Mouse (Mus musculus): Measurements from ENCODE around the gene Hist2h2aa2. TPM values are rescaled to one million over a fixed set of nuclear protein-coding genes. Genes with fewer than 3 reads are reported as not detected.
A peak's percentile ranks its signal among the peaks of the same experiment; 100 is the strongest.
"Not testable (repeated sequence)": the region's sequence is repeated elsewhere in the genome, so short reads cannot be mapped to it uniquely, and the experiment has no call there.

Hist2h2aa2 gene
- polyA plus RNA-seq, 1 experiment from 2014 or later = 86.4 TPM

DNA sequence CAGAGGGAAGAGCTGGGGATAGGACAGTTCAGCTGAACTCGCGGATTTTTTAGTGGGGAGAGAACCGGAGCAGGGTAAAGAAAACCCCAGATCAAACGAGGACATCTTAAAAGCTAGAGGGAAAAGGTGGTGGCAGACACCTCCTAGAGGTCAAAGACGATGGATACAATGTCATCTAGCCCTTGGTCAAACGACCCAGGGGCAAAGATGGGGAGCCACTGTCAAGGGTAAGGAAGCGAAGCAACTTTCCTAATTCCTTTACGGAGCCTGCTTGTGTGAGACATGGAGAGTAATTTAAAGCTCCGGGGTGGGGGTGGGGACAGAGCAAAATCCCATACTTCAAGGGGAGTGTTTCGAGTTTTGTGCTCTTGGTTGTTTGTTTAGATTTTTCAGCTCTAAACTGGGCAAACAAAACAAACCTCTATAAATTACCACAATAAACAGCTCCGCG is 20.9 kb downstream of the Hist2h2aa2 start:
- no peaks in the 10 kb centered on the region for H3K9me3 ChIP-seq (replicated peaks)
- no peaks in the 10 kb centered on the region for H3K27me3 ChIP-seq
- H3K36me3 ChIP-seq = no peaks in the 10 kb centered on the region
- H3K4me2 ChIP-seq = peak overlapping the region; percentile 92
- peak overlapping the region; percentile 95 for H3K9ac ChIP-seq
- peak overlapping the region; percentile 100 for H3K27ac ChIP-seq
- H3K4me3 ChIP-seq (replicated peaks) = peak overlapping the region; percentile 72
- ATAC-seq (ENCODE audit: low read depth) (no peak), DNase-seq (peak; percentile 27)
- under 1% methylated on average over 12 of the region's 12 CpGs for WGBS (ENCODE audit: insufficient replicate concordance)
- H3K4me1 ChIP-seq (replicated peaks) = peaks cover 53% of the 10 kb centered on the region

DNA sequence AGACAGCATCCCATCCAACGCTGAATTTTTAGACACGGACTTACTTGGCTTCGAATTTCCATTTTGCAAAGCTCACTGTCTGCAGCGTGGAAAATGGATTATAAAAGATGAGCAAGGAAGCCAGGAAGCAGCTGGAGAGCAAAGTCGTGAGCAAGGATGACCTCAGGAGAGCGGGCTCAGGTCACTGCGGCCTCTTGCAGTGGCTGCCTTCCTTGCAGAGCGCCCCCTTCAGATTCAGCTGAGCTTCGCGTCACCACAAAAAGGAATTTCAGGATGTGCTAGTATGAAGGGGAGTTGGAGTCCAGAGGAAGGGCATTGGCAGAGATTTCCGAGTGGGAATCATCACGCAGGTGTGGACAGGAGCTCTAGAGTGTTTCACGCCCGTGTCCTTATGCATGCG is 30.8 kb downstream of the Hist2h2aa2 start:
- no peak for DNase-seq
- WGBS (ENCODE audit: insufficient replicate concordance) = 27% methylated on average over 15 of the region's 15 CpGs
- no peak for ATAC-seq (ENCODE audit: low read depth)

DNA sequence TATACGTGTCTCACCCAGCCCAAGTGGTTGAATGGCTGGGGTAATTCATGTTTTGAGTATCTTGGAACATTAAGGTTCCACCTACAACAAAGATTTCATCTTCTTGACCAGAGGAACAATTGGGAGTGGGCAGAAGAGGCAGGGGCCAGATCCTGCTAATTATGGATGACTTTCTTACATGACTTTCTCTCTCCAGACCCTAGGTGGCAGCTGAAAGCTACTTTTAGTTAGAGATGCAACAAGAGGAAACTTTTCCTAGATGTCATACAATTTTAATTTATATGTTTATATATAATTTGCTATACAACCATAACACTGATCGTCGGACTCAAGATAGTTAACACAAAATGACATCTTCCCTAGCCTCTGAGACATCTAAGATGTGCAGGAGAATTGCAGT is 32.3 kb downstream of the Hist2h2aa2 start:
- ATAC-seq (ENCODE audit: low read depth) = no peak
- 0 out of 2 replicates have a peak, but pooled peaks cover 2% of the 10 kb centered on the region for H3K27me3 ChIP-seq
- no peak overlapping the region for H3K4me3 ChIP-seq (replicated peaks)
- no peak overlapping the region for H3K27ac ChIP-seq
- no peaks in the 10 kb centered on the region for H3K36me3 ChIP-seq
- 69% methylated on average over 3 of the region's 3 CpGs for whole genome bisulfite sequencing (ENCODE audit: insufficient replicate concordance)
- no peaks in the 10 kb centered on the region for H3K9me3 ChIP-seq (replicated peaks)
- no peak for DNase-seq
- no peak overlapping the region for H3K9ac ChIP-seq
- H3K4me1 ChIP-seq (replicated peaks) = 0 out of 2 replicates have a peak, but pooled peaks cover 6% of the 10 kb centered on the region
- H3K4me2 ChIP-seq = no peak overlapping the region

More for the DNA sequence above, 30.8 kb downstream of the Hist2h2aa2 start:
- Histone ChIP-seq H3K4me2 (no peak overlapping the region), H3K4me1 (replicated peaks) (peaks cover 6% of the 10 kb centered on the region; the same call in 1 of the 2 replicates), H3K27me3 (0 out of 2 replicates have a peak, but pooled peaks cover 4% of the 10 kb centered on the region), H3K27ac (no peak overlapping the region), H3K36me3 (no peaks in the 10 kb centered on the region), H3K9me3 (replicated peaks) (no peaks in the 10 kb centered on the region), H3K4me3 (replicated peaks) (no peak overlapping the region), H3K9ac (no peak overlapping the region)

DNA sequence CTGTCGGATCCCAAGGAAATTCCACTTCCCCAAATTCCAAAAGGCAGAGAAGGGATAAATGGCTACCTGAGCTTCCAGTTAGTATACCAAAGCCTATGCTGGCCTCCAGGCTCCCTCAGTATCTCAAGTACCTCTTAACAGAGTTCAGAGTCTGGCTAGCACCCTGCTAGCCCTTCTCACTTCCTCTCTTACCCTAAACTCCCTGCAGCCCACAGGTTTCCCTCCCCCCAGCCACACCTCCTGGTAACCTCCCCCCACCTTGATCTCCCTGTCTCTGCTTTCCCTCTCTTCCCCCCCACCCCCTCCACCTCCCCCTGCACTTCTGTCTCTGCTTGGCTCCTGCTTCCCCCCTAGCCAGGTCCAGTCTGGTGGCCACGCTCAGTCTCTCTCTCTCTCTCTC is 40.3 kb downstream of the Hist2h2aa2 start:
- no peak overlapping the region for H3K4me3 ChIP-seq (replicated peaks)
- no peak overlapping the region for H3K4me2 ChIP-seq
- ATAC-seq (ENCODE audit: low read depth) (no peak), DNase-seq (no peak)
- peaks cover 30% of the 10 kb centered on the region for H3K4me1 ChIP-seq (replicated peaks)
- H3K9me3 ChIP-seq (replicated peaks) = peaks cover 4% of the 10 kb centered on the region
- no peak overlapping the region for H3K9ac ChIP-seq
- no peak overlapping the region for H3K27ac ChIP-seq
- H3K27me3 ChIP-seq = no peaks in the 10 kb centered on the region
- peaks cover 6% of the 10 kb centered on the region; the same call in 1 of the 2 replicates for H3K36me3 ChIP-seq
- 45% methylated on average over 2 of the region's 2 CpGs for WGBS (ENCODE audit: insufficient replicate concordance)

DNA sequence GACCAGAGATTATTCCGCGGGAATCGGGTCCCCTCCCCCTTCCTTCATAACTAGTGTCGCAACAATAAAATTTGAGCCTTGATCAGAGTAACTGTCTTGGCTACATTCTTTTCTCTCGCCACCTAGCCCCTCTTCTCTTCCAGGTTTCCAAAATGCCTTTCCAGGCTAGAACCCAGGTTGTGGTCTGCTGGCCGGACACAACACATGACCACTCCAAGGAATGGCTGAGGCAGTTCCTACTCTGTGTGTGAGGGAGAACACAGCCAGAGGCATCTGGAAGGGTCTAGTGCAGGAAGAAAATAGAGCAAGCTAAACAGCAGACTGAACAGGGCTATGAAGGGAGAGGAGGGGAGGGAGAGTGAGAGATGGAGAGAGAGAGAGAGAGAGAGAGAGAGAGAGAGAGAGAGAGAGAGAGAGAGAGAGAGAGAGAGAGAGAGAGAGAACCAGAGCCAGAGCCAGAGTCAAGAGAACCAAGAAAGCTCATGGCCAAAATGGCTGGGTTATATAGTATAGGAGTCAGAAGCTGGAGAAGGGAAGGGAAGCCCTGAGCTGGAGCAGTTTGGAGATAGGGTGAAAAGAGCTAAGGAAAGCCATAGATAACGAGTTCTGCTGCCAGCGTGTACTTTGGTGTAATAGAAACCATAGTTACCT is 41.4 kb downstream of the Hist2h2aa2 start:
- H3K9me3 ChIP-seq (replicated peaks); ATAC-seq (ENCODE audit: low read depth); DNase-seq; H3K27me3 ChIP-seq; H3K36me3 ChIP-seq; H3K4me3 ChIP-seq (replicated peaks); H3K27ac ChIP-seq: not testable (repeated sequence)
- H3K4me1 ChIP-seq (replicated peaks) = peaks cover 30% of the 10 kb centered on the region
- WGBS (ENCODE audit: insufficient replicate concordance) = 15% methylated on average over 8 of the region's 8 CpGs
- peak overlapping the region; percentile 38; the same call in 1 of the 2 replicates for H3K4me2 ChIP-seq
- H3K9ac ChIP-seq = 0 out of 2 replicates have a peak overlapping the region, but pooled peaks have one; percentile 33

DNA sequence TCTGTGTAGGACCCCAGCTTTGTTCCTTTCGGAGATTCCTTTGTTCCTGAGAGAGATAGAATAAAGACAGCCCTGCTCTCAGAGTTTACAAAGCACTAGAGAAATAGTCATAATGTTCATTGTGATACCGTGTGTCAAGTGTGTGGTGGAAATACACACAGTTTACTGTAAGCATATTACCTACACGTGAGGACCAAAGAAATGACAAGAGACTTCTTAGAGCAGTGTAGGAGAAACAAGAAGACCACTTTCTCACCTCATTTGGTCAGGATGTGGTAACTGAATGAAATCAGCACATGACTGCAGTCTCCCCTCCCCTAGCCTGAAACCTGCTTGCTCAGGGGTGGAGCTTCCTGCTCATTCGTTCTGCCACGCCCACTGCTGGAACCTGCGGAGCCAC is 41.9 kb downstream of the Hist2h2aa2 start:
- Histone ChIP-seq H3K9me3 (replicated peaks) (peaks cover 4% of the 10 kb centered on the region), H3K9ac (peak overlapping the region; percentile 60), H3K27me3 (peaks cover 6% of the 10 kb centered on the region; the same call in 1 of the 2 replicates), H3K27ac (peak overlapping the region; percentile 70), H3K4me1 (replicated peaks) (peaks cover 30% of the 10 kb centered on the region), H3K4me2 (peak overlapping the region; percentile 99), H3K4me3 (replicated peaks) (peak overlapping the region; percentile 74), H3K36me3 (peaks cover 6% of the 10 kb centered on the region; the same call in 1 of the 2 replicates)
- ATAC-seq (ENCODE audit: low read depth) = peak; percentile 30
- under 1% methylated on average over 6 of the region's 6 CpGs for WGBS (ENCODE audit: insufficient replicate concordance)
- peak; percentile 29 for DNase-seq

DNA sequence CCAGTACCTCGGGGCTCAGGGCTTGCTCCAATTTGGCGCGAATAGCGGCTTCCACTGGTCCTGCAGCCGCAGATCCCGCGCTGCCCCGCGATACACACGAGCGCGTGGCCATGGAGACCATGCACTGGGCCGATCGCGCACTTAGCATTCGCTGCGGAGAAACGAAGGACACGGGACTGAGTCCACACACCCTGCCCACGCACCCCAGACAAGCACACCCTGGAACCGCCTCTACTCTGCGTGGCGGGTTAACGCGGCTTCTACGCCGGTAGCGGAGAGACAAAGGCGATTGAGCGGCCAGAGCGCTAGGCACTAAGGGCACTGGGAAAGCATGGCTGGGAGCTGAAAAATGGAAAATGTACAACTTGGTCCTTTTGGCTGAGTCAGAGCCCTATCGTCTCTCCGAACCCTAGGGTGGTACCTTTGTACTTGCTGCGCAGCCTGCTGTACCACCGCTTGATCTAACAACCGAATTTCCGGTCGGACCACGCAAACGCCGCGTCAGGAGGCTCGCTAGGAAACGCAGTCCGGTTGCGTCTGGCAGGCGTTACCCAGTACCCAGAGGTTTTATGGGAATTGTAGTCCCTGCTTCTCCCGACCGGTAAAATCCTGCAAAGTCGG is 42.8 kb downstream of the Hist2h2aa2 start:
- H3K36me3 ChIP-seq = peaks cover 6% of the 10 kb centered on the region; the same call in 1 of the 2 replicates
- H3K4me2 ChIP-seq = peak overlapping the region; percentile 99
- H3K27ac ChIP-seq = peak overlapping the region; percentile 93
- ATAC-seq (ENCODE audit: low read depth) (peak; percentile 89), DNase-seq (peak; percentile 83)
- peak overlapping the region; percentile 74 for H3K4me3 ChIP-seq (replicated peaks)
- H3K9ac ChIP-seq = peak overlapping the region; percentile 89
- under 1% methylated on average over 50 of the region's 50 CpGs for WGBS (ENCODE audit: insufficient replicate concordance)
- H3K4me1 ChIP-seq (replicated peaks) = peaks cover 30% of the 10 kb centered on the region
- peaks cover 4% of the 10 kb centered on the region for H3K9me3 ChIP-seq (replicated peaks)
- H3K27me3 ChIP-seq = peaks cover 11% of the 10 kb centered on the region; the same call in 1 of the 2 replicates

DNA sequence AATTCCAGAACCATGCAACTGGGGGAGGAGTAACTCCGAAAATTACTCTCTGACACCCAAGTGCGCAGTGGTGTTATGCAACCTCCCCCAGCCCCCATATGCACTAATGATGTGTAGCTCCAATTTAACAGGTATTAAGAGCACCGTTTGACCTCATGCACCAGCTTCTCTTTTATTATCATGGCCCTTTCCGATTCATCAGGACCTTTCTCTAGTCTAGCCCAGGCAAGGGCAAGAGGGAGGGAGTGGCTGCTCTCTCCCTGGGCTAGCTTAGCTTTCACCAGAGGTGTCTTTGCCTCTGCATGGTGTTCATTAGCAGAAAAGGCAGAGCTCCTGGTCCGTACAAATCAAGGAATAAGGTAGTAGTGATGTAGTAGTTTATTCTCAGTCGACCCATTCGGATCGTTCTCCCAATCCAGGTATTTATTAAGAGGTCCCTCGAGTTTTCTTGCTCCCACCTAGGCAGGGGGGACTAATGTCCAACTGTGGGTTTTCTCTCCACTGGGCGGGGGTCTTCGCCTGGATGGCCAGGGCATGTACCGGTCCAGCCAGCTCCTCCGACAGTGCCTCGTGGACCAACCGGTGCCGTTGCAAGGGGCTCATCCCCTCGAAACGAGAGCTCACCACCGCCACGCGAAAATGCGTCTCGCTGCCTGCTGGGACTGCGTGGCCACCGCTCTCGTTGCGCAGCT is 43.5 kb downstream of the Hist2h2aa2 start:
- ATAC-seq (ENCODE audit: low read depth) (no peak), DNase-seq (peak; percentile 15)
- peak overlapping the region; percentile 99 for H3K4me2 ChIP-seq
- H3K4me3 ChIP-seq (replicated peaks) = peak overlapping the region; percentile 74
- H3K27me3 ChIP-seq = peaks cover 11% of the 10 kb centered on the region; the same call in 1 of the 2 replicates
- WGBS (ENCODE audit: insufficient replicate concordance) = 15% methylated on average over 27 of the region's 27 CpGs
- H3K9me3 ChIP-seq (replicated peaks) = peaks cover 4% of the 10 kb centered on the region
- peaks cover 30% of the 10 kb centered on the region for H3K4me1 ChIP-seq (replicated peaks)
- H3K9ac ChIP-seq = peak overlapping the region; percentile 89
- peak overlapping the region; percentile 93 for H3K27ac ChIP-seq
- peaks cover 6% of the 10 kb centered on the region; the same call in 1 of the 2 replicates for H3K36me3 ChIP-seq

DNA sequence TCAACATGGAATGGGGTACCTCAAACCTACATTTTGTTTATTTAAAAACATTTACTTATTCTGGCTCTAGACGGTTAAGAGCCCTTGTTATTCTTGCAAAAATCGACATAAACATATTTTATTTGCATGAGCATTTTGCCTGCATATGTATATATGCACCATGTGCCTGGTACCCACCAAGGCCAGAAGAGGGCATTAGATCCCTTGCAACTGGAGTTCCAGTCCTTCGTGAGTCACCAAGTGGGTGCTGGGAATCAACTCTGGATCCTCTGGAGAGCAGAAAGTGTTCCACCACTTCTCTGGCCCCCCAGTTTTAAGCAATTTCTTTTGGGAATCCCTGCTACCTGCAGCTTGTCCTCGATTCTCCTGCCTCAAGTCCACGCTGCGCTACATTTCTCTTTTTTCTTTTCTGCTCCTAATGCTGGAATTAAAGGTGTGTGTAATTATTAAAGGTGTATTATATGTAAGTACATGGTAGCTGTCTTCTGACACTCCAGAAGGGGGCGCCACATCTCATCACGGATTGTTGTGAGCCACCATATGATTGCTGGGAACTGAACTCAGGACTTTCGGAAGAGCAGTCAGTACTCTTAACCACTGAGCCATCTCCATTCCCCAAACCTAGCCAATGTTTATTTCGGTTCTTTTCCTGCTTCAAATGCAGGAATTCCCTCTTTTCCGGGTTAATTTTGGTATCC is 44.3 kb downstream of the Hist2h2aa2 start:
- peaks cover 6% of the 10 kb centered on the region; the same call in 1 of the 2 replicates for H3K36me3 ChIP-seq
- peaks cover 30% of the 10 kb centered on the region for H3K4me1 ChIP-seq (replicated peaks)
- H3K9ac ChIP-seq = no peak overlapping the region
- peak overlapping the region; percentile 99; the same call in 1 of the 2 replicates for H3K4me2 ChIP-seq
- H3K4me3 ChIP-seq (replicated peaks) = no peak overlapping the region; the same call in 1 of the 2 replicates
- 84% methylated on average over 11 of the region's 11 CpGs for WGBS (ENCODE audit: insufficient replicate concordance)
- ATAC-seq (ENCODE audit: low read depth) (no peak), DNase-seq (no peak)
- H3K27me3 ChIP-seq = peaks cover 11% of the 10 kb centered on the region; the same call in 1 of the 2 replicates
- H3K9me3 ChIP-seq (replicated peaks) = peaks cover 4% of the 10 kb centered on the region
- H3K27ac ChIP-seq = no peak overlapping the region; the same call in 1 of the 2 replicates

DNA sequence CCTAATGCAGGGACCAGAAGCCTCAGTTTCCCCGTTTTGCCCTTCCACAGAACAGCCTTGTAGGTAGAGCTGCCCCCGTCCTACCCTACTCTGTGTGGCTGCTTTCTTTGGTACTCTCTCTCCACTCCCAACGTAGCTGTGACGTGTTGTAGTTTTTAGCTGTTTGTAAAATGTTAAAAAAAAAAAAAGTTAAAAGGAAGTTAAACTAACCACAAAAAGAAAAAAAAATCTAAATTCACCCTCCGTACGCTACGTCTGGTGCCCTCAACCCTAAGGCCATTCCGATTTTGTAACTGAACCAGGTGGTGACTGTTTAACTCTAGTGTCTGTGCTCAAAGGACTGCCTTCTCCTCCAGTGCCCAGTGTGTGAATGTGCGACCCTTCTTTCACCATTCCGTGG is 45.1 kb downstream of the Hist2h2aa2 start:
- whole genome bisulfite sequencing (ENCODE audit: insufficient replicate concordance) = 62% methylated on average over 10 of the region's 10 CpGs
- no peak for DNase-seq
- Histone ChIP-seq H3K4me3 (replicated peaks) (no peak overlapping the region), H3K4me2 (no peak overlapping the region), H3K4me1 (replicated peaks) (peaks cover 30% of the 10 kb centered on the region), H3K9ac (no peak overlapping the region), H3K9me3 (replicated peaks) (peaks cover 4% of the 10 kb centered on the region), H3K36me3 (peaks cover 6% of the 10 kb centered on the region; the same call in 1 of the 2 replicates), H3K27me3 (peaks cover 11% of the 10 kb centered on the region; the same call in 1 of the 2 replicates), H3K27ac (no peak overlapping the region)
- ATAC-seq (ENCODE audit: low read depth) = no peak

All from liver, embryonic 13.5 days (tissue).